Comparison of ENCODE assay signal across 8 mouse cellular contexts in the genomic region with DNA sequence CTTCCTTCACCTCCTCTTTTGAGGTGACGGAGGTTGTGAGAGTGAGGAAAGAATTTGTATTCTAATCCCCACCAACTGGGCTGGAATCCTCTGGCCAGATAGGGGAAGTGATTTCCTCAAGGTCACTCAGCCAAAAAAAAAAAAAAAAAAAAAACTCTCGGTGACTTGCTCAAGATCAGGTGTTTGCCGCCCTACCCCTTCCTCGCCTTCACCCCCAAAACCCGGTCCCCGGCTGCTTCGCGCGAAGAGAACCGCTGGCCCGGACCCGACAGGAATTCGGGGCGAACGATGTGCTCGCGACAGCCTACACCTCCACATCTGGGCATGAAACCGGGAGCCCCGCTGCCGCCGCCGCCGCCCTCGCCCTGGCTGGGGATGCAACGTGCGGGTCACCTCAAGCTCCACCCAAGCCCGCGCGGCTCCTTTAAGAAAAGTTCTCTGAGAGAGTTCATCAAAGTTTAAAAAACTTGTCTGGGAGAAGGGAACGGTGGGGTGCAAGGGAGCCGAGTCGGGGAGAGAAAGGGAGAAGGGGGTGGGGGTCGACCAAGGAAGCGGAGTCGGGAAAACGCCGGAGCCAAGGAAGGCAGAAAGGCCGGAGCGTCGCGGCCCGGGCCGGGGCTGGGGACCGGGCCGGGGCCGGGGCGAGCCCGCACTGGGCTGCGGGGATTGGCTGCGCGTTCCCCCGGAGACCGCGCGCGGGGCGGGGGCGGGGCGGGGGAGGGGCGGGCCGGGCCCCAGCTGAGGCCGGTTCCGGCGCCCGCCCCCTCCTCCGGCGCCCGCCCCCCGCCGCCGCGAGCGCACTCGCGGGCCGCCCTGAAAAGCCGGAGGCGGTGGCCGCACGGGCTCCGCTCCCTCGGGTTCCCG. TPM values are rescaled to one million over a fixed set of nuclear protein-coding genes. Genes with fewer than 3 reads are reported as not detected.
DNase-seq lines count a peak whose midpoint lies in the region; ATAC-seq and TF ChIP-seq lines count a peak whose summit lies in the region.

No protein-coding gene starts in this region.

- H3K27ac ChIP-seq in gastrocnemius, adult 2 months = peak overlapping the region; percentile 80
- H3K27ac ChIP-seq in hindbrain, embryonic 15.5 days (replicated peaks) = 0 out of 2 replicates have a peak overlapping the region, but pooled peaks have one; percentile 38
- H3K27ac ChIP-seq in liver, embryonic 11.5 days (ENCODE audit: low read depth, low read length) = peak overlapping the region; percentile 23

- TF ChIP-seq POLR2A in myocyte (IDR thresholded peaks at IDR 0.05; ENCODE audit: insufficient read length, low read depth) = peak; percentile 62

- intact Hi-C loops in gastrocnemius, adult 2 months (cut with DNase I) = no loop called here

- no peak for TF ChIP-seq CTCF in gastrocnemius, adult 2 months (IDR thresholded peaks at IDR 0.05)

- ATAC-seq in CD4-positive, CD25-positive, alpha-beta regulatory T cell, adult 4 months = peak; percentile 43
- ATAC-seq in hindbrain, embryonic 15.5 days (ENCODE audit: low FRiP score, low read depth) = peak; percentile 88
- ATAC-seq in liver, embryonic 11.5 days (replicated peaks; ENCODE audit: low FRiP score) = peak; percentile 81
- ATAC-seq in frontal cortex, adult (ENCODE audit: low TSS enrichment) = no peak

- peak overlapping the region; percentile 53 for H3K9ac ChIP-seq in hindbrain, embryonic 15.5 days
- peak overlapping the region; percentile 74 for H3K9ac ChIP-seq in liver, embryonic 11.5 days (ENCODE audit: low read depth, low read length)

- peak overlapping the region; percentile 88 for H3K4me3 ChIP-seq in gastrocnemius, adult 2 months
- H3K4me3 ChIP-seq in hindbrain, embryonic 15.5 days = peak overlapping the region; percentile 80
- H3K4me3 ChIP-seq in liver, embryonic 11.5 days (ENCODE audit: low read depth, low read length) = peak overlapping the region; percentile 73
- H3K4me3 ChIP-seq in myocyte = peak overlapping the region; percentile 62

- H3K4me2 ChIP-seq in hindbrain, embryonic 15.5 days = peak overlapping the region; percentile 96
- H3K4me2 ChIP-seq in liver, embryonic 11.5 days = peak overlapping the region; percentile 96
- H3K4me2 ChIP-seq in myocyte (ENCODE audit: low read depth) = peak overlapping the region; percentile 90

- no peaks in the 10 kb centered on the region for H3K36me3 ChIP-seq in hindbrain, embryonic 15.5 days
- no peaks in the 10 kb centered on the region for H3K36me3 ChIP-seq in liver, embryonic 11.5 days (ENCODE audit: control insufficient read depth, insufficient read depth, low read length)
- H3K36me3 ChIP-seq in myocyte (ENCODE audit: control insufficient read depth, insufficient read depth) = no peaks in the 10 kb centered on the region

- H3K79me2 ChIP-seq in myocyte (ENCODE audit: control insufficient read depth, insufficient read depth) = peaks cover 39% of the 10 kb centered on the region

- under 1% methylated on average over 46 of the region's 83 CpGs for WGBS in hindbrain, embryonic 15.5 days
- 1% methylated on average over 54 of the region's 83 CpGs for WGBS in liver, embryonic 11.5 days

- peaks cover 34% of the 10 kb centered on the region for H3K27me3 ChIP-seq in hindbrain, embryonic 15.5 days
- H3K27me3 ChIP-seq in liver, embryonic 11.5 days (replicated peaks; ENCODE audit: control insufficient read depth, insufficient read depth, low read length) = peaks cover 56% of the 10 kb centered on the region
- no peaks in the 10 kb centered on the region for H3K27me3 ChIP-seq in myocyte (ENCODE audit: control insufficient read depth, insufficient read depth, insufficient read length)

- DNase-seq in adrenal gland, adult 8-10 months = peak; percentile 61
- DNase-seq in gastrocnemius, adult 2 months = peak; percentile 81
- peak; percentile 68 for DNase-seq in liver, embryonic 11.5 days (ENCODE audit: low spot score)
- DNase-seq in thymus, postnatal 10 days (ENCODE audit: low spot score in 2 of 2) = peak; percentile 23 to 44

- H3ac ChIP-seq in myocyte (ENCODE audit: control insufficient read depth, insufficient read length) = peak overlapping the region; percentile 92

- no peaks in the 10 kb centered on the region for H3K9me3 ChIP-seq in hindbrain, embryonic 15.5 days
- H3K9me3 ChIP-seq in liver, embryonic 11.5 days (ENCODE audit: control insufficient read depth, low read length) = no peaks in the 10 kb centered on the region

- H3K4me1 ChIP-seq in hindbrain, embryonic 15.5 days (replicated peaks) = peaks cover 29% of the 10 kb centered on the region
- H3K4me1 ChIP-seq in liver, embryonic 11.5 days (replicated peaks; ENCODE audit: control insufficient read depth, insufficient read depth, low read length) = peaks cover 14% of the 10 kb centered on the region

TF ChIP-seq in myocyte, 11 proteins besides CTCF, POLR2A, EP300 and RAD21:
- TF ChIP-seq CEBPB (IDR thresholded peaks at IDR 0.05; ENCODE audit: insufficient read depth, poor library complexity, severe bottlenecking) = no peak
- peak; percentile 67 for TF ChIP-seq POLR2AphosphoS2 (IDR thresholded peaks at IDR 0.05; ENCODE audit: insufficient read length, low read depth)
TF ChIP-seq in myocyte: peak in this region for 1.

RNA-seq across cellular contexts. Expression of gene Rbpms2, which starts 0.6 kb away (rescaled TPM):
- polyA plus RNA-seq in CD4-positive, CD25-positive, alpha-beta regulatory T cell, adult 4 months (2017; shearing (Covaris generic)) = 1 to 10 TPM in 1 of 2 experiments, under 1 TPM in 1; 0.23 to 3.0 TPM
- 100 to 1,000 TPM in 1 of 4 experiments, 10 to 100 TPM in 3; 50.0 to 107 (median 75.9) TPM for total RNA-seq in adrenal gland, adult 8-10 months (2022)
- 1 to 10 TPM in 1 of 2 experiments, under 1 TPM in 1; 0.99 to 1.8 TPM for total RNA-seq in gastrocnemius, adult 2 months (2021)
- 4.1 and 4.9 TPM in 2 replicates for polyA plus RNA-seq in hindbrain, embryonic 15.5 days (2015; fragmentation: Nextera tagmentation; extraction: Ambion mirVana)
- 34.8 and 36.5 TPM in 2 replicates for polyA plus RNA-seq in liver, embryonic 11.5 days (2014; fragmentation: Nextera tagmentation; extraction: Ambion mirVana)
- polyA plus RNA-seq in myocyte (2012; fragmentation: generic; extraction: Trizol) = 32.1 TPM

RNA-seq across cellular contexts. Expression of gene Oaz2, which starts 37.8 kb away (rescaled TPM):
- 10 to 100 TPM; 28.1 to 40.3 TPM for polyA plus RNA-seq in CD4-positive, CD25-positive, alpha-beta regulatory T cell, adult 4 months (2017; shearing (Covaris generic))
- 100 to 1,000 TPM; 138 to 203 (median 175) TPM for total RNA-seq in adrenal gland, adult 8-10 months (2022)
- 100 to 1,000 TPM; 195 to 201 TPM for total RNA-seq in gastrocnemius, adult 2 months (2021)
- polyA plus RNA-seq in hindbrain, embryonic 15.5 days (2015; fragmentation: Nextera tagmentation; extraction: Ambion mirVana) = 404 and 429 TPM in 2 replicates
- polyA plus RNA-seq in liver, embryonic 11.5 days (2014; fragmentation: Nextera tagmentation; extraction: Ambion mirVana) = 119 and 123 TPM in 2 replicates
- 140 TPM for polyA plus RNA-seq in myocyte (2012; fragmentation: generic; extraction: Trizol)

RNA-seq across cellular contexts. Expression of gene Pif1, which starts 43.0 kb away (rescaled TPM):
- 1 to 10 TPM in 1 of 2 experiments, under 1 TPM in 1; 0.73 to 1.1 TPM for polyA plus RNA-seq in CD4-positive, CD25-positive, alpha-beta regulatory T cell, adult 4 months (2017; shearing (Covaris generic))
- under 1 TPM in 3 of 4 experiments, not detected in 1; 0.06 to 0.49 (median 0.22) TPM for total RNA-seq in adrenal gland, adult 8-10 months (2022)
- total RNA-seq in gastrocnemius, adult 2 months (2021) = not detected
- 3.6 and 4.5 TPM in 2 replicates for polyA plus RNA-seq in hindbrain, embryonic 15.5 days (2015; fragmentation: Nextera tagmentation; extraction: Ambion mirVana)
- 16.4 and 18.0 TPM in 2 replicates for polyA plus RNA-seq in liver, embryonic 11.5 days (2014; fragmentation: Nextera tagmentation; extraction: Ambion mirVana)
- polyA plus RNA-seq in myocyte (2012; fragmentation: generic; extraction: Trizol) = 6.9 TPM

RNA-seq across cellular contexts. Expression of gene Plekho2, which starts 50.2 kb away (rescaled TPM):
- polyA plus RNA-seq in CD4-positive, CD25-positive, alpha-beta regulatory T cell, adult 4 months (2017; shearing (Covaris generic)) = 10 to 100 TPM; 53.6 to 81.0 TPM
- 10 to 100 TPM; 52.6 to 84.0 (median 64.7) TPM for total RNA-seq in adrenal gland, adult 8-10 months (2022)
- 1 to 10 TPM; 4.4 to 4.5 TPM for total RNA-seq in gastrocnemius, adult 2 months (2021)
- polyA plus RNA-seq in hindbrain, embryonic 15.5 days (2015; fragmentation: Nextera tagmentation; extraction: Ambion mirVana) = 6.8 and 8.0 TPM in 2 replicates
- polyA plus RNA-seq in liver, embryonic 11.5 days (2014; fragmentation: Nextera tagmentation; extraction: Ambion mirVana) = 29.5 and 30.3 TPM in 2 replicates
- 14.6 TPM for polyA plus RNA-seq in myocyte (2012; fragmentation: generic; extraction: Trizol)

Comparison
In these comparisons a context has a peak if more than half of its experiments do, and no peak if none do; other contexts are left out.
1. H3K27ac ChIP-seq: peak in every context shown above with its lines; median percentile 80 in gastrocnemius, adult 2 months; 38 in hindbrain, embryonic 15.5 days; 23 in liver, embryonic 11.5 days.